Mouse (Mus musculus) neural tube, postnatal 0 days (tissue): ENCODE data around the gene Nol3. TPM values are rescaled to one million over a fixed set of nuclear protein-coding genes. Genes with fewer than 3 reads are reported as not detected.

Source experiments
- microRNA counts: library from miRNA; unstranded; fragments of <30 nt; microRNA quantifications from one replicate; lab custom pipeline; 2015
- microRNA-seq: library from miRNA; unstranded; fragments of <30 nt; microRNA quantifications from one replicate; pipeline ENCODE4, GENCODE M21; 2016
- polyA plus RNA-seq: library from polyadenylated mRNA; unstranded; fragments of >200 nt; fragmentation: Nextera tagmentation; extraction: Ambion mirVana; gene quantifications from 2 replicates; pipeline ENCODE4 v1.2.1, GENCODE M21; 2015

Nol3 gene
- polyA plus RNA-seq, result 9.1 and 9.4 TPM in 2 replicates

GRCm38 (mm10) chr8:105275840-105276239 is at the start of gene Nol3:
Gene Nol3 (plus strand): TSS chr8:105276140.

DNA sequence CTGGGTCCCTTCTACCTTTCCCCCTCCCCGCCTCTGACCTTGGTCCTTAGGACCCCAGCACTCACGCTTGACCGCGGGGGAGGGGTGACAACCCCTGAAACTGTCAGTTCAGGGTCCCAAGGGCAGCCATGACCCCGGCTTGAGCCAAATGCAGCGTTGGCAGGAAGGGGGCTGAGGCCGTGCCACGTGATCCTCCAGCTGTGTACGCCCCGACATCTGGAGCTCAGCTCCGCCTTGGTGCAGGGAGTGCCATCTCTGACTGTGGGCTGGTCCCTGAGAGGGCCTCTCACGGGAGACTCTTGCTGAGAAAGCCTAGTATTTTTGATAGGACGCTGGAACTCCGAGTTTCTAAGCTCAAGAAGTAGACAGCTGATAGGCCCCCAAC is 21.0 kb upstream of the Nol3 start, which contains the start of gene B3gnt9:
Gene B3gnt9 (minus strand): TSS at position 188 of the 385 bp plus-strand sequence.

DNA sequence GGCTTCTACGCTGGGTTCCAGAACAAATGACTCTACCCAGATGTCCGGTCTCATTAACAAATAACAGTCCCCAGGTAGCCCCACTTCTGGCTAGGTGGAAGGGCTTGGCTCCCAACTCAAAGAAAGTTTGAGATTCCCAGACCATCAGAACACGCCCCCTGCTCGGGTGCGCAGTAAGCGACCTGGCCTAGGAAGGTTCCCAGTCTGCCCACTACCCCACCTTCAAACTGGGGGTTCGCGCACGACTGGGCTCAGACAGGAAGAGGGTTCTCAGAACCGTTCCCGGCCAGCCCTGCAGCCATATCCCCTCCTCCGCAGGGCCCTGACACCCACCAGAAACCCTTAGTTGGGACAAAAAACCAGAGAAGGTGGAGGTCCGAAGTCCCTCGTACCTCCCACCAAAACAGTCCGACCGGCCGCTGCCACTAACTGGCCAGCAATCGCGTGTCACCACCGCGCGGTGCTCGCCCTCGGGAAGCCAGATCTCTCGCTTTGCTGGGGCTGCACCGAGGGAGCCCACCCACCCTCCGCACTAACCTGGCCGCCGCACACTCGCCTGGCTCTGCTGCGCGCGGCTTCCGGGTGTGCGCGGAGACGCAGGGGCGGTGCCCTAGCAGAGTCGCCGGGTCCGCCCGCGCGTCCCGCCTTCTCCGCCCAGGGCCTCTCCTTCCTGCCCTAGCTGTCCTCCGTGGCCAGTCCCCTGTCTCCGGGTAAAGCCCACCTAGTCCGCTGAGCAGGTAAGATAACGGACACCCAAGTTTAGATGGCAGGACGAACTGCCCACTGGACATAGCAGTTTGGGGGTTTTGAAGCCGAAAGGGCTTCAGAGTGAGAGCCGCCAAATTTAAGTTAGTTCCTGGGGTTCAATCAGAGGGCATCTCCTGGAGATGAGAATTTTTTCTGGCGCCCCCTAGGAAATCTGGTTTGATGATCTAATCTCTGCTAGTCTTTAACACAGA is 11.6 kb upstream of the Nol3 start, which contains the start of the genes Tradd and Fbxl8:
Gene Tradd (minus strand): TSS at position 586 of the 959 bp plus-strand sequence.
Gene Fbxl8 (plus strand): TSS at position 625 of the 959 bp plus-strand sequence.

DNA sequence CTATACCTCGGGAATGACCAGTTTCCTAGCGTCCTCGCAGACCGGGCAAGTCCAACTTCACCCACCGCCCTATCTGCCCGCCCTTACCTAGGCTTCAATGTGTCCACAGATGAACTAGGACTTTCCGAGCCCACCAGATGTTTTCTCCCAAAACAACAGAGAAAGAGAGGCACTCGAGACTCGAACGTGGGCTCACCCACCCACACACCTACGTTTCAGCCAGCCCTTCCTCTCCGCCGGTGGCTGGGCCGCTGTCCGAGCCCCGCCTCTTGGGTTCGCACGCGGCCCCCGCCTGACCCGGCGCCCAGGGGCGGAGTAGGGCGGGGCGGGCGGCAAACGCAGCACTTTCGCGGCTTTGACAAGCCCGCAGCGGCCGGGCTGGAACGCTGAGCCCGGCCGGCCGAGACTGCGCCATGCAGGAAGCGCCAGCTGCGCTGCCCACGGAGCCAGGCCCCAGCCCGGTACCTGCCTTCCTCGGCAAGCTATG is 6.4 kb upstream of the Nol3 start, which contains the start of gene Hsf4:
Gene Hsf4 (plus strand): TSS at position 341 of the 487 bp plus-strand sequence.

DNA sequence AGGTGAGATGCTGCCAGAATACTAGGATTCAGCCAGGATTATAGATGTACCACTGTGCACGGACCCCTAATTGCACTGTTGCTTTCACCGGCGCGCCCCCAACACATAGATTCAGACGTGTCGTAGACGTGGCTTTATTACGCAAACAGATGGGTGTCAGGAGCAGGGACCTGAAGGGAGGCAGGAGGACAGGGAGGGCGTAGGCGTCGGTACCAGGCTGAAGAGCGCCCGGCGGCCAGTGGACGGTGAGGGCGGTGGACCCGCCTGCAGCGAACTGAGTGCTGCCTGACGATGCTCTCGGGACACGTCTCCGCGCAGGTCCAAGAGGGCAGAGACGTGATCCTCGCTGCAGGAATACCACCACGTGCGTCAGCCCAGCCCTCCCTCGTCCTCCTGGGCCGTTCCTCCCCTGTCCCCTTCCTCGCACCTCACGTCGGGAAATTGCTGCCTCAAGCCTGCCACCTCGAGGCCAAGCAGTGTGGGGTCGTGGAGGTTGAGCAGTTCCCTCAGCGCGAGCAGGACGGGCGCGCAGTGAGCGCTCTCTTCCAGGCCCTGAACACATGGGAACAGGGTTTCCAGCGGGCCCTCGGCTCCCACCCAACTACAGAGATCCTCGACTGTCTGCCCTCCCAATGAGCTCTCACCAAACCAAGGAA is 14.0 kb downstream of the Nol3 start, which contains the start of gene 4931428F04Rik:
Gene 4931428F04Rik (minus strand): TSS at position 60 of the 656 bp plus-strand sequence.

GRCm38 (mm10) chr8:105295895-105296573 is 20.1 kb downstream of the Nol3 start, which contains the start of gene Exoc3l:
Gene Exoc3l (minus strand): TSS chr8:105296101.

DNA sequence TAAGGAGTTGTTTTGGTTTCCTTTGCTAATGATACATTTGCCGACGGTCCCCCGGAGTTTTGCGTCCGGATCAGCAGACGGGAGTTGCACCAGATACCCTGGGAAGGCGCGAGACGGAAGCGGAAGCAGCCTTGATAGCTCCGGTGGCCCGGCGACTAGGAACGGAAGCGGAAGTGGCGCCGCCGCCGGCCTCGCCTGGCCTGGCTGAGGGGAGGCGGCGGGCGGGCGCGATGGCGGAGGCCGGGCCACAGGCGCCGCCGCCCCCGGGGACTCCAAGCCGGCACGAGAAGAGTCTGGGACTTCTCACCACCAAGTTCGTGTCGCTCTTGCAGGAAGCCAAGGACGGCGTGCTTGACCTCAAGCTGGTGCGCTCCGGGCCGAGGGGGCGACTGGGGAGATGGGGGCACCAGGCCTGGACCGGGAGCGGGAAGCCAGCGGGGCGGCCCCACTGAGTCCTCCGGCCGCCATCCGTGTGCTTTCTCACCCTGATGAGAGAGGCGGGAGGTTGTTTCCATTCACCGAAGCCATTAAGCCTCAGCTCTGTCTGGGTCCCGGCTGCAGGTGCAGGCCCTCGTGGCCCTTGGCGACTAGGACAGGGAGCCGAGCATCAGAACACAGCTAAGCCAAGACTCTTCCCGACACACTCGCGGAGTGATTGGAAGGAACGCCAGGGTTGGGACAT is 21.7 kb downstream of the Nol3 start, which contains the start of gene E2f4:
Gene E2f4 (plus strand): TSS at position 153 of the 682 bp plus-strand sequence.

DNA sequence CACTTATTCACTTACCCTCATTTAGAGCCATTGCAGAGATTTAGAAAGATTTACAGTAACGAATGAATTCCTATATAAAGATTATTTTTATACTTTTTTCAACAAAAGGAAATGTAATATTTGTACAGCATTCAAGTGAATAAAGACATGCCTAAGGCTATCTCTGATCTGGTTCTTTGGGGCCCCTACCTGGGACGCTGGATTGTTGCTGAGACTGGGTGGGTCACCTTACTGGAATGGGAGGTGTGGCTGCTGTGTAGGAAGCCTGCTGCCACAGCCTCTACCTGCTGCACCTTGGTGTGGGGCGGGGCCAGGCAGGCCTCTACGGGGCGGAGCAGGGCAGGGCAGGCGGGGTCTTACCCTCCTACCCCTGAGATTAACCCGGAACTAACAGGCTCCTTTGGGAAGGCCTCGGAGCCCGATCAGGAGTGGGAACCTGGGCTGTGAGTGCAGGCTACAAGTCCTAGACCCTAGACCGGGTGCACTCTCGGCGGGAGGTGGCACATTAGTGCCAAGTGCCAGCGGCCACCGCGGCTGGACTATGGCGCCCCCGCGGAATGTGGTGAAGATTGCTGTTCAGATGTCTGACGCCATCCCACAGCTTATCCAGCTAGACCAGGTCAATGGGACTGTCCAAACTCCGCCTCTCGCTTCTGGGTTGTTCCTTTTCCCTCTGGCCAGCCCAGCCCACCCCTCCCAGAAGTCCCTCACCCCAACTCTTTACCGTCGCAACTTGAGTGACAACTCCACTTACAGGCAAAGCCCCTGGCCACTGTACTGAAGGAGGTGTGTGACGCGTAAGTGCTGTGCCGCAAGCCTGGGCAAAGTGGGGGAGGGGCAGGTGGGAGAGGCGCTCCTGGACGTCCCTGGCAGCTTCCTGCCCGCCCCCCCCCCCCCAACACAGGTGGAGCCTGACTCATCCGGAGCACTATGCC is 29.5 kb downstream of the Nol3 start, which contains the start of gene Elmo3:
Gene Elmo3 (plus strand): TSS at position 391 of the 935 bp plus-strand sequence.

DNA sequence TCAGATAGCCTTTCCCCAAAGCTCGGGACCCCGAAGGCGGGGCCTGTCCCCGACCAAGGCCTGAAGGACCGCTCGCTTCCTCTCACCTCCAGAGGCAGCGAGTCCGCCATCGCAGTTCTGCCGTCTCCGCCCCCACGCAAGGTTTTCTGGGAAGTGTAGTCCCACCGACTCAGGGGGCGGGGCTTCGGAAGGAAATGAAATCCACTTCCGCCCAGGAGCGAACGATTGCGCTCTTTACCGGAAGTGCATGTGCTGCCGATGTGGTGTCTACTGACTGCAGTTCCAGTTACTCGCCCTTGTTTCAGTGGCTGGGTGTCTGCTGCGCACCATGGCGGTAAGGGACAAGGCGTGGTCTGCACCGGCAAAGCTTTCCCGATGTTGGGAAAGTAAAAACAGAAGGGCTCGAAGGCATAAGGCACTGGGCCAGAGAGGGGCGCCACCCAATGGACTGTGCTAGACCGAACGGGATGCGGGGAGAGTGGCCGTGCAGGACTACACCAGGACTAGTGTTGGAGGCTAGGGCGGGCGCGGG is 50.3 kb downstream of the Nol3 start, which contains the start of the genes Lrrc29 and Tmem208:
Gene Lrrc29 (minus strand): TSS at position 138 of the 532 bp plus-strand sequence.
Gene Tmem208 (plus strand): TSS at position 214 of the 532 bp plus-strand sequence.

MicroRNAs encoded within 50 kb of the gene (microRNA counts, 519-probe panel; counts per million panel counts)
- microRNA mmu-miR-328 (lab: Ali Mortazavi, UCI), result 3,728 counts per million, percentile 29 among the panel's probes with 10 or more counts

Small RNA genes within 50 kb of the gene (microRNA-seq; reads per million reads assigned to microRNA genes)
- gene Gm27320 (not detected), gene Mir328 (409 reads per million, percentile 65 among the genes with 10 or more reads in this experiment)

Other genes starting within 250 kb of the Nol3 start
- gene Ces3a, start 227.5 kb upstream of the Nol3 start, polyA plus RNA-seq, result not detected in 2 replicates
- gene Ces3b, start 192.4 kb upstream of the Nol3 start, polyA plus RNA-seq, result not detected in 2 replicates
- 0.14 and 0.15 TPM in 2 replicates for gene Ces4a, start 144.3 kb upstream of the Nol3 start, polyA plus RNA-seq
- gene Cbfb, start 105.5 kb upstream of the Nol3 start, polyA plus RNA-seq, result 30.7 and 34.8 TPM in 2 replicates
- 19.1 and 19.5 TPM in 2 replicates for gene D230025D16Rik, start 51.0 kb upstream of the Nol3 start, polyA plus RNA-seq
- 13.8 and 15.8 TPM in 2 replicates for gene B3gnt9, start 21.0 kb upstream of the Nol3 start, polyA plus RNA-seq
- 13.8 and 16.2 TPM in 2 replicates for gene Tradd, start 11.5 kb upstream of the Nol3 start, polyA plus RNA-seq
- gene Fbxl8, start 11.5 kb upstream of the Nol3 start, polyA plus RNA-seq, result 1.9 and 2.9 TPM in 2 replicates
- 1.2 and 1.9 TPM in 2 replicates for gene Hsf4, start 6.3 kb upstream of the Nol3 start, polyA plus RNA-seq
- gene 4931428F04Rik, start 13.7 kb downstream of the Nol3 start, polyA plus RNA-seq, result 53.4 and 66.4 TPM in 2 replicates
- gene Exoc3l, start 20.0 kb downstream of the Nol3 start, polyA plus RNA-seq, result 6.0 and 8.7 TPM in 2 replicates
- 29.8 and 32.5 TPM in 2 replicates for gene E2f4, start 21.5 kb downstream of the Nol3 start, polyA plus RNA-seq
- 0.76 and 1.2 TPM in 2 replicates for gene Elmo3, start 29.5 kb downstream of the Nol3 start, polyA plus RNA-seq
- 1.1 and 1.2 TPM in 2 replicates for gene Lrrc29, start 50.1 kb downstream of the Nol3 start, polyA plus RNA-seq
- 162 and 168 TPM in 2 replicates for gene Tmem208, start 50.2 kb downstream of the Nol3 start, polyA plus RNA-seq
- 0.65 and 1.3 TPM in 2 replicates for gene Fhod1, start 71.8 kb downstream of the Nol3 start, polyA plus RNA-seq
- 10.0 and 13.8 TPM in 2 replicates for gene Slc9a5, start 72.7 kb downstream of the Nol3 start, polyA plus RNA-seq
- gene Plekhg4, start 97.1 kb downstream of the Nol3 start, polyA plus RNA-seq, result 1.3 and 2.0 TPM in 2 replicates
- gene Kctd19, start 137.4 kb downstream of the Nol3 start, polyA plus RNA-seq, result not detected in 2 replicates
- 0.53 and 0.54 TPM in 2 replicates for gene Lrrc36, start 137.4 kb downstream of the Nol3 start, polyA plus RNA-seq
- gene Tppp3, start 195.4 kb downstream of the Nol3 start, polyA plus RNA-seq, result 263 and 304 TPM in 2 replicates
- gene Zdhhc1, start 220.8 kb downstream of the Nol3 start, polyA plus RNA-seq, result 33.4 and 36.8 TPM in 2 replicates
- 0.45 and 0.53 TPM in 2 replicates for gene Hsd11b2, start 242.6 kb downstream of the Nol3 start, polyA plus RNA-seq